Mouse (Mus musculus): ENCODE results near the gene Rarres2.

Gene Rarres2

GRCm38 (mm10) chr6:48572572-48573061 lies at the start of gene Rarres2:
Rarres2 (minus strand) TSS chr6:48572789.
- in situ Hi-C loops (cut with MboI, MseI), result no loop called here

DNA sequence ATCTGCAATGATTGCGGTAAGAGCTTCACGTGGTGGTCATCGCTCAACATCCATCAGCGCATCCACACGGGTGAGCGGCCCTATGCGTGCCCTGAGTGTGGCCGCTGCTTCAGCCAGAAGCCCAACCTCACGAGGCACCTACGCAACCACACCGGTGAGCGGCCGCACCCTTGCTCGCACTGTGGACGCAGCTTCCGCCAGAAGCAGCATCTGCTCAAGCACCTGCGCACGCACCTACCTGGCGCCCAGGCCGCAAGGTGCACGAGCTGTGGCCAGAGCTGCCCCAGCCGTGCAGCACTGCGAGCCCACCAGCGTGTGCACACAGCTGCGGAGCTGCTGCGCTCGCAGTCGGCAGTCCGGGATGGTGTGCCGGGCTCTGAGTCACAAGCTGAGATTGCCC lies 47.4 kb upstream of the Rarres2 start:
- in situ Hi-C loops (cut with MboI, MseI), result loop anchor here (10.0 kb wide), 2 partner anchors 515 to 1385 kb away; no protein-coding TSS in a partner anchor

DNA sequence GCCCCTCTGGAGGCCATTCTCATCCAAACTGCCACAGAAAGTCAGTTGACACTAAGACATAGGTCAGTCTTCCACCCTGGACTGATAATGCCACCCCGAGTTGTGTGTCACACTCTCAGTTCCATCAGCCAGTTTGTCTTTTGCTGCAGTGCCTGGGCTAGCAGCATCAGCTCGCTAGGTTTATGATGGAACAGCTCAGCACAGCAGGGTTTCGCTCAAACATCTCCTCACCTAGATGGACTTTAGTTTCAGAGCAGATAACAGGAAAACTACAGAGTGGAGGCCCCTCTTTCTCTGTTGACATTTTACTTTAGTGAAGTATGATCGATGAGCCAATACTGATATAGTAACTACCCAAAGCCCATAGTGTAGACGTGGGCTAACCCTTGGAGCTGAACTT lies 42.2 kb upstream of the Rarres2 start:
- in situ Hi-C loops (cut with MboI, MseI), result no loop called here

DNA sequence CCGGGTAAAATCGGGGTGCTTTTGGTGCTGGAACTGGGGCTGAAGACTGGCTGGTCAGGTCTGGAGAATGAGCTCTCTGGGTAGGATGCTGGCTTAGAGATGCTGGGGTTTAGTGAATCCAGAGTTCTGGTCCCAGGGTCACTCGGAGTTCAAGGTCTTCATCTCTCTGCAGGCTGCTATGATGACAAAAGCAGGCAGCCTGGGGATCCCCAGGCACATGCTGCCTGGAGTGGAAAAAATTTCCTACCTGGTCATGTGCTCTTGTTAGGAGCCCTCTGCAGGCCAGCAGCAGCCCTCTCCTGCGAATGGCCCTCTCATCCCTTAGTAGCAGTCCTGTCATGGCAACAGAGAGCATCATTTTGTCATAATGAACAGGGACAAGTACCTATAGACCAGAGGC lies 40.9 kb upstream of the Rarres2 start:
- in situ Hi-C loops (cut with MboI, MseI), result no loop called here

DNA sequence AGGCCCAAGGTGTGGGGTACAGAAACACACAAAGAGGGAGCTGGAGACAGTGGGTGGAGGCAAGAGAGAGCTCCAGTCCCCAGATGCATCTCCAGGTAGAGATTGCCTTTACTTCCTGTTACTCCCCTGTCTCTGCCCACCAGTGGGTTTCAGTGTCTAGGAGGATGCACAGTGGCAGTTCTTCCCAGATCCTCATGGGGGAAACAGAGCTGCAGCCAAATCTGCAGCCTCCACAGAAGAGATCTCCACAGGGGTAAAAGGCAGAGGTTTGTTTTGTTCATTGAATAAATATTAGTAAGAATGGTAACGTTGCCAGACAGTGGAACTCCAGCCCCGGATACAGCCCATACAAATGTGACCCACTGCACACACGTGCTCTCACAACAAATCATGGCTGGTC lies 38.1 kb upstream of the Rarres2 start:
- in situ Hi-C loops (cut with MboI, MseI), result no loop called here

DNA sequence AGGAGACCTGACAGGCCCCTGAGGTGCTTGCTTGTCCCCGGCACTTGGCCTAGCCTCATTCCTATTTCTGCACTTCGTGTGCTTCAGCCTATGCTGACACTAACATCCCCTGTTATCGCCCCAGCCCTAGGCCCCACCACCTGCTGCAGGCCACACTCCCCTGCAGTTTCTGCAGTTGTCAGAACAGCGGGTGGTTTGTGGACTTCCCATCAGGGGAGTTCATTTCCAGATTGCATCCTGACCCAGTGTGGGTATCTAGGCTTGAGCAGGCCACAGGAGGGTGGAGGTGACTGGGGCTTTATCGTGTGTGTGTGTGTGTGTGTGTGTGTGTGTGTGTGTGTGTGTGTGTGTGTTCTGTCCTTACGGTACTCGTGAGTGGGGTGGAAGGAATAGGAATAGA lies 36.9 kb upstream of the Rarres2 start:
- in situ Hi-C loops (cut with MboI, MseI), result no loop called here

GRCm38 (mm10) chr6:48608124-48608523 lies 35.5 kb upstream of the Rarres2 start:
- in situ Hi-C loops (cut with MboI, MseI), result no loop called here

DNA sequence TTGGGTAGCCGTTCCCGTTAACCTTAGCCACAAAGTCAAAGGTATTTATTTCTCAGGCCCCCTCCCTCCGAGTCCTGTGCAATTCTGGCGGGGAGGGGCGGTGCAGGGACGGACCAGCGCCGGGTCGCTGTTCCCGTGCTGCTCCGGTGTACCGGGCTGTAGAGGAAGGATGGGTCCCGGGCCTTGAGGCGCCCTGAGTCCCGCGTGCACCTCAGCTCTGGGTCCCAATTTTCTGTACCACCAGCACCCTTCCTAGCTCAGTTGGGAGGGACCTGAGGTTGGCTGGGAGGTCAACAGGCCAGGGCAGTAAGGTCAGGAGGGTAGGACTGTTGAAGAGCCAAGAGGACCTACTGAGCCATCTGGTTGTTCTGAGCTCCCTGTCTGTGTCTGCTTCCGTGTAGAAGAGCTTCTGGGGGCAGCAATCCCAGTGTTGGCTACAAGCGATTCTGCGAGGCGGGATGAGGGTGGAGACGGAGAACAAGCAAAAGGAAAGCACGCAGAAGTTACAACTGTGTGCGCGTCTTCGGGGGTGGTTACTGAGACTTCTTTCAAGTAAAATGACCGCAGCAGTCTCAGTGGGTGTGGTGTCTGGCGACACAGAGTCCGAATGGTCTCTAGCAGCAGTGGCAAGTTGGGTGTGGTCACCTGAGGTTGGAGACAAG lies 29.6 kb upstream of the Rarres2 start:
- in situ Hi-C loops (cut with MboI, MseI), result loop anchor here in 1 of 2 experiments (5.0 kb wide), 1 partner anchor 45 kb away; no protein-coding TSS in a partner anchor

GRCm38 (mm10) chr6:48601271-48602079 lies 28.9 kb upstream of the Rarres2 start, which contains the start of gene Zfp775:
Zfp775 (plus strand) TSS chr6:48602063.
- in situ Hi-C loops (cut with MboI, MseI), result loop anchor here in 1 of 2 experiments (5.0 kb wide), 1 partner anchor 44 kb away; no protein-coding TSS in a partner anchor

- in situ Hi-C loops (cut with MboI, MseI), result loop anchor here in 1 of 2 experiments (5.0 kb wide), 1 partner anchor 43 kb away; no protein-coding TSS in a partner anchor
Measured at GRCm38 (mm10) chr6:48600594-48600993, 28.0 kb upstream of the Rarres2 start.

DNA sequence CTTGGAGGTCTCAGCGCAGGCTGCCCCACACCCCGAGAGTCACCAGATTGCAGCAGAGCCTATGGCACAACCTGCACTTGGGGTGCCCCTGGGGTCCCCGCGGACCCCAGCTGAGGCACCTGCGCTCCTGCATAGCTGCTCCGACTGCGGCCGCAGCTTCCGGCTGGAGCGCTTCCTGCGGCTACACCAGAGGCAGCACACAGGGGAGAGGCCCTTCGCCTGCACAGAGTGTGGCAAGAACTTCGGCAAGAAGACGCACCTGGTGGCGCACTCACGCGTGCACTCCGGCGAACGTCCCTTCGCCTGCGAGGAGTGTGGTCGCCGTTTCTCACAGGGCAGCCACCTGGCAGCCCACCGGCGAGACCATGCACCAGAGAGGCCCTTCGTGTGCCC lies 24.6 kb upstream of the Rarres2 start:
- in situ Hi-C loops (cut with MboI, MseI), result loop anchor here in 1 of 2 experiments (10.0 kb wide), 1 partner anchor 852 kb away; no protein-coding TSS in a partner anchor

DNA sequence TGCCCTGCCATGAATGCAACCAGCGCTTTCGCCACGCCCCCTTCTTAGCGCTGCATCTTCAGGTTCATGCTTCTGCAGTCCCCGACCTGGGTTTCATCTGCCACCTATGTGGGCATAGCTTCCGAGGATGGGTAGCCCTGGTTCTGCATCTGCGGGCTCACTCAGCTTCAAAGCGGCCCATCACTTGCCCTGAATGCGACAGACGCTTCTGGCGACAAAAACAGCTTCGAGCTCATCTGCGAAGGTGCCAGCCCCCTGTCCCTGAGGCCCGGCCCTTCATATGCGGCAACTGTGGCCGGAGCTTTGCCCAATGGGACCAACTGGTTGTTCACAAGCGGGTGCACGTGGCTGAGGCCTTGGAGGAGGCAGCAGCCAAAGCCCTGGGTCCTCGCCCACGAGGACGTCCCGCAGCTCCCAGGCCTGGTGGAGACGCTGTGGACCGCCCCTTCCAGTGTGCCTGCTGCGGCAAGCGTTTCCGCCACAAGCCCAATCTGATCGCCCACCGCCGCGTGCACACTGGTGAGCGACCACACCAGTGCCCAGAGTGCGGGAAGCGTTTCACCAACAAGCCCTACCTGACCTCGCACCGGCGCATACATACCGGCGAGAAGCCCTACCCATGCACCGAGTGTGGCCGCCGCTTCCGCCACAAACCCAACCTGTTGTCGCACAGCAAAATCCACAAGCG lies 24.1 kb upstream of the Rarres2 start:
- in situ Hi-C loops (cut with MboI, MseI), result loop anchor here in 1 of 2 experiments (10.0 kb wide), 1 partner anchor 852 kb away; no protein-coding TSS in a partner anchor

DNA sequence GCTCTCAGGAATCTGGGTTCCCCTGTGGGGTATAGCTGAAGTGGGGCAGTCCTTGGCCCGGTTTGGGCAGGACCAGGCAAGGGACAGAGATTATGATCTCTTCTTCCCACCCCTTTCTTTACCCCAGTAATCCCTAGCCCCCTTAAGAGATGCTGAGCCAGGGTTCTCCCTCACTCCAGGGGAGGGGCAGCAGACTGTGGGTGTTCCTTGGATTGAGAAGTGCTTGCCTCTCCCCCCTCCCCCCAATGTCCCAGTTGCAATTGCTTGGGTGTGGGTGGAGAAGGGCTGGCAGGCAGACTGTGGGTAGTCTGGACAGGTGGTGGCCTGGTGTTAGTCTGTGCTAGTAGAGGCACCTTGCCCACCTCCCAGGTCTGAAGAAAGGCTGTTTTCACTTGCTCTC lies 22.7 kb upstream of the Rarres2 start:
- in situ Hi-C loops (cut with MboI, MseI), result loop anchor here in 1 of 2 experiments (10.0 kb wide), 1 partner anchor 850 kb away; no protein-coding TSS in a partner anchor

- in situ Hi-C loops (cut with MboI, MseI), result loop anchor here in 1 of 2 experiments (10.0 kb wide), 1 partner anchor 849 kb away; no protein-coding TSS in a partner anchor
Measured at GRCm38 (mm10) chr6:48594043-48594738, 21.6 kb upstream of the Rarres2 start.

- in situ Hi-C loops (cut with MboI, MseI), result loop anchor here in 1 of 2 experiments (10.0 kb wide), 1 partner anchor 849 kb away; no protein-coding TSS in a partner anchor
Measured at GRCm38 (mm10) chr6:48593158-48594042, 20.8 kb upstream of the Rarres2 start, which contains the start of the genes Repin1 and Gm44965. Repin1 (plus strand) TSS chr6:48593883. Gm44965 (plus strand) TSS chr6:48593941.

- in situ Hi-C loops (cut with MboI, MseI), result loop anchor here in 1 of 2 experiments (10.0 kb wide), 1 partner anchor 847 kb away; no protein-coding TSS in a partner anchor
Measured at GRCm38 (mm10) chr6:48591871-48592270, 19.3 kb upstream of the Rarres2 start.

DNA sequence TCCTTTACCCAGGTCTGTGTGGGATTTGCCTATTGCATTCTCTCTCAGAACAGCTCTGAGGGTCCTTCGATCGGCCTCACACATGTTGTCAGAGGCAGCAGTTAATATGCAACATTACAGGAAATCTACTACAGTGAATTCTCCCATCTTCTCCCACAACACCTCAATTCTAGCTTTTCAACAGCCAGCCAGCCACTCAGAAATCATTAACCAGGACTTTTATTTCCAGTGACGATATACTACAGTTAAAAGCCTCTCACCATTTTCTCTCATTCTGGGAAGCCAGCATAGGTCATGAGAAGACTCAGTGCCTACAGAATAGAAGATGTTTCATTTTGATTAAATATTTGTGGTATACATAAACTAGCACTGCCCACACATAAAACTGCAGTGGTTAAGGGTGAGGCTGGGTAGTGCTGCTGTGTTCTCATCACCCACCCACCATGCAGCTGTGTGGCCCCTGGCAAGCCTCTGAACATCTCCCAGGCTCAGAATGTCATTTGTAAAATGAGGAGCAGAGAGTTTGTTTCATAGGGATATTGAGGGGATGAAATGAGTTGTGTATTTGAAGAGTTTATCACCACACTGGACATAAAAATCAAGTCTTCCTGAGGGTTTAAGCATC lies 18.7 kb upstream of the Rarres2 start:
- in situ Hi-C loops (cut with MboI, MseI), result loop anchor here in 1 of 2 experiments (10.0 kb wide), 1 partner anchor 847 kb away; no protein-coding TSS in a partner anchor

GRCm38 (mm10) chr6:48589194-48589750 lies 16.7 kb upstream of the Rarres2 start, which contains the start of gene Gm45021:
Gm45021 (plus strand) TSS chr6:48589610.
- in situ Hi-C loops (cut with MboI, MseI), result no loop called here
